Mouse (Mus musculus) forebrain, embryonic 16.5 days (tissue): Measurements from ENCODE around the gene Krtap27-1. TPM values are rescaled to one million over a fixed set of nuclear protein-coding genes. Genes with fewer than 3 reads are reported as not detected.

ENCODE experiments used
- ATAC-seq: fragments of 200-750 bp; cut with Nextera tagmentation; 2 replicates; pipeline ENCODE4 v1.8.0; 2017; ENCODE audit warnings: mild to moderate bottlenecking, moderate library complexity
- H3K27ac ChIP-seq: fragments of 300-500 bp; sonication (generic); 2 replicates; pipeline ENCODE4 v1.5.1; 2014; ENCODE audit warnings: low read length, control low read depth
- H3K27me3 ChIP-seq: fragments of 300-500 bp; sonication (generic); replicated peaks from 2 replicates; pipeline ENCODE4 v1.6.1; 2014; ENCODE audit warnings: low read length; ENCODE audit not compliant: control insufficient read depth, insufficient read depth
- H3K36me3 ChIP-seq: fragments of 300-500 bp; sonication (generic); 2 replicates; pipeline ENCODE4 v1.6.1; 2014; ENCODE audit not compliant: control insufficient read depth, insufficient read depth
- H3K4me1 ChIP-seq: fragments of 300-500 bp; sonication (generic); replicated peaks from 2 replicates; pipeline ENCODE4 v1.6.1; 2014; ENCODE audit warnings: low read length; ENCODE audit not compliant: control insufficient read depth, insufficient read depth
- H3K4me2 ChIP-seq: fragments of 300-500 bp; sonication (generic); 2 replicates; pipeline ENCODE4 v1.6.1; 2014; ENCODE audit warnings: mild to moderate bottlenecking, low read length, control low read depth
- H3K4me3 ChIP-seq: fragments of 300-500 bp; sonication (generic); replicated peaks from 2 replicates; pipeline ENCODE4 v1.5.1; 2014; ENCODE audit warnings: mild to moderate bottlenecking, low read length, control low read depth
- H3K9ac ChIP-seq: fragments of 300-500 bp; sonication (generic); replicated peaks from 2 replicates; pipeline ENCODE4 v1.6.1; 2014; ENCODE audit warnings: low read depth, low read length, control low read depth
- H3K9me3 ChIP-seq: fragments of 300-500 bp; sonication (generic); 2 replicates; pipeline ENCODE4 v1.6.1; 2016; ENCODE audit warnings: low read length; ENCODE audit not compliant: control insufficient read depth
- WGBS: fragments of 180-500 bp; shearing (Covaris S2); extraction: QIAGEN DNeasy Blood & Tissue Kit; methylation state at CpG from one replicate; pipeline ENCODE4 v1.1.7; 2014; 5-methylcytosine and 5-hydroxymethylcytosine counted together
- polyA plus RNA-seq: library from polyadenylated mRNA; unstranded; fragments of >200 nt; fragmentation: Nextera tagmentation; extraction: Ambion mirVana; gene quantifications from 2 replicates; pipeline ENCODE4 v1.2.1, GENCODE M21; 2015

Gene Krtap27-1
- polyA plus RNA-seq, 1 experiment from 2014 or later, result not detected

DNA sequence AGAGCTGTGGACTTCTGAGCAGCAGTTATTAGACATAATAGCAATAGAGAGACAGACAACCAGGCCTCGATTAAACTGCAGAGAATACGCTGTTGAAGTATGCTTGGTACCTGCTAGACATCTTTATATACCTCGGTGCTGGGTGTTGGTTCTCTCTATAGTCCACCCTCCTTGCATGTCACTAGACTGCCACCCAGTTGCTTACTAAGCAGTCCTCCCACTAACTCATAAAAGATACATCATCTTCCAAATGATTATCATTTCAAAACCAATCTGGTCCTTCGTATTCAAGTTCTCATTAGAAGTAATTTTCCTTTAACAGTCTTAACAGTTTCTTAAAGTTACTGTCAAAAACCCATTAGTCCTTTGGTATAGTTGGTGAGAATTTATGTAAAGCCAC is 43.9 kb downstream of the Krtap27-1 start, which contains the start of gene 2310079G19Rik:
Gene 2310079G19Rik (minus strand): TSS at position 101 of the 400 bp plus-strand sequence.
- no peak within 1 kb of the TSS for H3K27ac ChIP-seq
- no peaks in the 10 kb centered on the region for H3K27me3 ChIP-seq
- H3K4me1 ChIP-seq, result no peaks in the 10 kb centered on the region
- ATAC-seq, result no peak
- no peak within 1 kb of the TSS for H3K4me2 ChIP-seq
- H3K4me3 ChIP-seq, result no peak within 1 kb of the TSS
- H3K9me3 ChIP-seq, result no peaks in the 10 kb centered on the region
- no peaks in the 10 kb centered on the region for H3K36me3 ChIP-seq
- no peak within 1 kb of the TSS for H3K9ac ChIP-seq
- WGBS, result 92% methylated on average over 4 of the region's 4 CpGs

Other genes with a start within 250 kb of the Krtap27-1 start
- not detected in 2 replicates for gene Cldn17, start 164.7 kb downstream of the Krtap27-1 start, polyA plus RNA-seq
- 0.36 TPM in 1 of 2 replicates, not detected in the other for gene Cldn8, start 108.5 kb downstream of the Krtap27-1 start, polyA plus RNA-seq
- not detected in 2 replicates for gene Krtap24-1, start 59.4 kb downstream of the Krtap27-1 start, polyA plus RNA-seq
- gene 2310079G19Rik, start 44.0 kb downstream of the Krtap27-1 start, polyA plus RNA-seq, result not detected in 2 replicates
- not detected in 2 replicates for gene Krtap26-1, start 23.9 kb downstream of the Krtap27-1 start, polyA plus RNA-seq
- gene 2310061N02Rik, start 36.3 kb upstream of the Krtap27-1 start, polyA plus RNA-seq, result not detected in 2 replicates
- not detected in 2 replicates for gene Krtap13-1, start 57.2 kb upstream of the Krtap27-1 start, polyA plus RNA-seq
- not detected in 2 replicates for gene Krtap13, start 80.0 kb upstream of the Krtap27-1 start, polyA plus RNA-seq
- gene 2310034C09Rik, start 87.2 kb upstream of the Krtap27-1 start, polyA plus RNA-seq, result 0.45 TPM in 1 of 2 replicates, not detected in the other
- gene 2310057N15Rik, start 102.5 kb upstream of the Krtap27-1 start, polyA plus RNA-seq, result not detected in 2 replicates
- gene Gm5965, start 106.2 kb upstream of the Krtap27-1 start, polyA plus RNA-seq, result not detected in 2 replicates
- not detected in 2 replicates for gene Gm20741, start 140.5 kb upstream of the Krtap27-1 start, polyA plus RNA-seq
- not detected in 2 replicates for gene Krtap15, start 148.5 kb upstream of the Krtap27-1 start, polyA plus RNA-seq
- not detected in 2 replicates for gene Krtap14, start 154.5 kb upstream of the Krtap27-1 start, polyA plus RNA-seq
- gene Krtap19-1, start 197.7 kb upstream of the Krtap27-1 start, polyA plus RNA-seq, result not detected in 2 replicates
- gene Krtap19-2, start 202.6 kb upstream of the Krtap27-1 start, polyA plus RNA-seq, result not detected in 2 replicates
- not detected in 2 replicates for gene Krtap19-3, start 206.4 kb upstream of the Krtap27-1 start, polyA plus RNA-seq
- not detected in 2 replicates for gene Krtap19-4, start 213.4 kb upstream of the Krtap27-1 start, polyA plus RNA-seq
- not detected in 2 replicates for gene Krtap19-5, start 224.8 kb upstream of the Krtap27-1 start, polyA plus RNA-seq